Mouse (Mus musculus) thymus, adult 2 months (tissue): ENCODE measurements around the gene Nhsl1.

Source experiments
- CTCF ChIP-seq: fragments of 200-500 bp; IDR thresholded peaks from 2 replicates; pipeline ENCODE4 v1.5.1; 2012; ENCODE audit warnings: mild to moderate bottlenecking, control low read depth, low read length, moderate library complexity, borderline replicate concordance; ENCODE audit not compliant: control insufficient read depth, poor library complexity, insufficient read depth; ENCODE audit errors: extremely low read depth
- POLR2A ChIP-seq: fragments of 200-500 bp; IDR thresholded peaks from 2 replicates; pipeline ENCODE4 v1.6.1; 2012; ENCODE audit warnings: mild to moderate bottlenecking, low read length, control low read depth, moderate library complexity; ENCODE audit not compliant: control insufficient read depth, poor library complexity, insufficient read depth; ENCODE audit errors: extremely low read depth

DNA sequence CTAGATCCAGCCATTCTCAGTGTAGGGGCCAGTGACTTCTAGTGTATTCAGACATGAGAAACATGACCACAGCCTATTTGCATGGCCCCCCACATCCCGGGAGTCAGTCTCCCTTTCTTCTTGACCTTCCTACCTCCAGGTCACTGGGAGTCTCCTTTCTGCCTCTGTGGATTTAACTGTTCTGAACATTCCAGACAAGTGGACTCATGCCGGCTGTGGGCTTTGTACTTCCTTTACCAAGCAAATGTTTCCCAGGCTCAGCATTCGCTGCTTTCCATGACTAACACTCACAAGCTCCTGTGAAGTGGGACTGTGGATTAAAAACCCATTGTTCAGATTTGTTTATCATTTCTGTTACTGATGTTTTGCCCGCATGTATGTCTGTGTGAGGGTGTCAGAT, 4.9 kb downstream of the Nhsl1 start:
- TF ChIP-seq POLR2A (no peak), CTCF (no peak)
